Mouse (Mus musculus): ENCODE data around the gene Chrm2.

DNA sequence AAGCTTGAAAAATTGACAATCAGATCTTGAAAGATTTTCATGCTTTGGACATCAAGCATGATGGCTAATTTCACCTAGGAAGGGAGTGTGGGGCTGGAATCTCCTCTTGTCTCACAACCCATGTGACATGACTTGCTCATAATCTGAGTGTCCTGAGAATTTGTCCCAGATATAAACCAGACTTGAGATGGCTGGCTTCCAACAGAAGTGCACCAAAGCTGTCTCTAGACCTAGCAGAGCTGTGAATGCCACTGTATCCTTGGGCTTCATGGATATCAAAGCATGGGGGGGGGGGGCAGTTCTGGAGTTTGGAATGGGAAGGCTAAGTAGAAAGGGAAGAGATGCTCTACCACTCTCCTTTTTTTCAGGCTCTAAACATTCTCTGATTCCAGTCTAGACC is 67.2 kb downstream of the Chrm2 start:
- TF ChIP-seq CTCF (IDR thresholded peaks at IDR 0.05; ENCODE audit: extremely low read depth, insufficient read depth, insufficient read length, insufficient replicate concordance) (no peak), POLR2A (IDR thresholded peaks at IDR 0.05; ENCODE audit: low read depth, low read length) (no peak)
